Mouse (Mus musculus): Measurements from ENCODE around the gene Elovl4. TPM values are rescaled to one million over a fixed set of nuclear protein-coding genes. Genes with fewer than 3 reads are reported as not detected.

Gene Elovl4
- polyA plus RNA-seq, 2 experiments = 15.7 to 71.6 TPM

DNA sequence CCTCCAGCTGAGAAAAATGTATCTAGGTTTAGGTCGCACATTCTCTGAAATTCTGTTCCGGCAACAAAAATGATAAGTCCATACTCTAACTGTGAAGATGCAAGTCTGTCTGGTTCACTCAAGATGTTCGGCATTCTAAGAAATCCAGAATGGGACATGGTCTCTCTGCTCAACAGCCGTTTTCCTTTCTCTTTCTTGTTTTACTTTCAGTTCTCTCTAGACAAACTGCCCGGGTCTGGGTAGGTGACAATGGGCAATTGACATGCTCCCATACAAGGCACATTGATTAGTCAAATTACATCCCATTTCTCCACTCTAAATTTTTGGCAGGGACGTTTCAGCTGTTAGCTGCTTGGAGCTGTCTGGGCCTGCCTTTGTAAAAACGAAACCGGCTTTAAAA lies 25.1 kb upstream of the Elovl4 start:
- WGBS = 70% methylated on average over 8 of the region's 8 CpGs
- Histone ChIP-seq H3K36me3 (ENCODE audit: control insufficient read depth, insufficient read depth, low read length) (no peaks in the 10 kb centered on the region), H3K4me2 (replicated peaks; ENCODE audit: low read depth, low read length, severe bottlenecking) (no peak overlapping the region), H3K9me3 (ENCODE audit: control insufficient read depth, low read length) (no peaks in the 10 kb centered on the region), H3K27me3 (ENCODE audit: control insufficient read depth, insufficient read depth, low read length) (no peaks in the 10 kb centered on the region), H3K27ac (replicated peaks; ENCODE audit: low read depth, low read length) (no peak overlapping the region), H3K4me3 (replicated peaks; ENCODE audit: low read length) (no peak overlapping the region), H3K4me1 (ENCODE audit: control insufficient read depth, insufficient read depth, low read length) (peaks cover 8% of the 10 kb centered on the region; the same call in 1 of the 2 replicates), H3K9ac (ENCODE audit: low read depth, low read length, severe bottlenecking) (no peak overlapping the region)
- DNase-seq (ENCODE audit: low spot score) = no peak
- no peak for ATAC-seq (ENCODE audit: low FRiP score, low read depth)
- TF ChIP-seq POLR2A (IDR thresholded peaks at IDR 0.05; ENCODE audit: borderline replicate concordance, extremely low read depth, insufficient read depth, insufficient read length) = no peak

DNA sequence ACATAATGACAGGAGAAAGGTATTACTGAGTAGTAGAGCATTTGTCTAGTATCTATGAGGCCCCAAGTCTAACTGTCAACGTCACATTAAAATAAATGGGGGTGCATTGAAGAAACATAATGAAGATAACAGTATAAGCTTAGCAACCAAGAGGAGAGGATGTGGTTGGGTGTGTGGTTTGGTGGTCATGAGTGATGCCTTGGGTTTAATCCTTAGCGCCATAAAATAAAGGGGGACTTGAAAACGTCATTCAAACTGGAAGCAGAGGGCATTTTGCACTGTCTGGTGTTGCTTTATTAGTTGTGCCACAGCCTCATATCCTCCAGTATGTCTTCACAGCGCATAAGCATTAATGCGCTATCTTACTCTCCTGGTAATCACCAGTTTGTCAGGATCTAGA lies 23.8 kb upstream of the Elovl4 start:
- Histone ChIP-seq H3K27me3 (ENCODE audit: control insufficient read depth, insufficient read depth, low read length) (no peaks in the 10 kb centered on the region), H3K9me3 (ENCODE audit: control insufficient read depth, low read length) (no peaks in the 10 kb centered on the region), H3K4me1 (ENCODE audit: control insufficient read depth, insufficient read depth, low read length) (peaks cover 3% of the 10 kb centered on the region; the same call in 1 of the 2 replicates), H3K36me3 (ENCODE audit: control insufficient read depth, insufficient read depth, low read length) (no peaks in the 10 kb centered on the region), H3K27ac (replicated peaks; ENCODE audit: low read depth, low read length) (no peak overlapping the region), H3K9ac (ENCODE audit: low read depth, low read length, severe bottlenecking) (no peak overlapping the region), H3K4me2 (replicated peaks; ENCODE audit: low read depth, low read length, severe bottlenecking) (no peak overlapping the region), H3K4me3 (replicated peaks; ENCODE audit: low read length) (no peak overlapping the region)
- DNase-seq (ENCODE audit: low spot score) (no peak), ATAC-seq (ENCODE audit: low FRiP score, low read depth) (no peak)
- TF ChIP-seq POLR2A (IDR thresholded peaks at IDR 0.05; ENCODE audit: borderline replicate concordance, extremely low read depth, insufficient read depth, insufficient read length) = no peak
- 78% methylated on average over 5 of the region's 5 CpGs for WGBS

DNA sequence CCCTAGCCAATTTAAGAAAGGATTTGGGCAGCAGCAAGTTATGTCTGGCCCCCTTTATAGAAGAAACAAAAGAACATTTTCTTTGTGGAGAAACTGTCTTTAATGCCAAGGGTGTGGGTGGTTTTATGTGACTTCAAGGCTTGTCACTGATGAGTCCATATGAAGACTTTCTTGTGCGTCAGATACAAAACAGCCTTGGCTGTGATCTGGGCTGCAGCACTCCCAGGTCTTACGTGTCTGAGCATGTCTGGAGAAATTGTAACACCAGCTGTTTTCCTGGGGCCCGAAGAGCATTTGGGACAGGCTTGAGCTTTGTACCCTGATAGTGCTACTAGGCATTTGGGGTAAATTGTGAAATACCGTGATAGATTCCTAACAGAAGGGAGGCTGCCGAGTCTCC lies 16.8 kb upstream of the Elovl4 start:
- ATAC-seq (ENCODE audit: low FRiP score, low read depth) (no peak), DNase-seq (ENCODE audit: low spot score) (no peak)
- H3K27ac ChIP-seq (replicated peaks; ENCODE audit: low read depth, low read length) = no peak overlapping the region
- 58% methylated on average over 5 of the region's 5 CpGs for WGBS
- no peak overlapping the region for H3K9ac ChIP-seq (ENCODE audit: low read depth, low read length, severe bottlenecking)
- no peak overlapping the region for H3K4me3 ChIP-seq (replicated peaks; ENCODE audit: low read length)
- H3K4me2 ChIP-seq (replicated peaks; ENCODE audit: low read depth, low read length, severe bottlenecking) = no peak overlapping the region
- H3K36me3 ChIP-seq (ENCODE audit: control insufficient read depth, insufficient read depth, low read length) = no peaks in the 10 kb centered on the region
- no peaks in the 10 kb centered on the region for H3K27me3 ChIP-seq (ENCODE audit: control insufficient read depth, insufficient read depth, low read length)
- no peaks in the 10 kb centered on the region for H3K4me1 ChIP-seq (ENCODE audit: control insufficient read depth, insufficient read depth, low read length)
- no peaks in the 10 kb centered on the region for H3K9me3 ChIP-seq (ENCODE audit: control insufficient read depth, low read length)
- no peak for TF ChIP-seq POLR2A (IDR thresholded peaks at IDR 0.05; ENCODE audit: borderline replicate concordance, extremely low read depth, insufficient read depth, insufficient read length)

GRCm38 (mm10) chr9:83820976-83821375 lies 14.9 kb upstream of the Elovl4 start:
- no peaks in the 10 kb centered on the region for H3K4me1 ChIP-seq (ENCODE audit: control insufficient read depth, insufficient read depth, low read length)
- TF ChIP-seq POLR2A (IDR thresholded peaks at IDR 0.05; ENCODE audit: borderline replicate concordance, extremely low read depth, insufficient read depth, insufficient read length) = no peak
- ATAC-seq (ENCODE audit: low FRiP score, low read depth) (no peak), DNase-seq (ENCODE audit: low spot score) (no peak)
- no peak overlapping the region for H3K4me2 ChIP-seq (replicated peaks; ENCODE audit: low read depth, low read length, severe bottlenecking)
- H3K36me3 ChIP-seq (ENCODE audit: control insufficient read depth, insufficient read depth, low read length) = no peaks in the 10 kb centered on the region
- no peaks in the 10 kb centered on the region for H3K27me3 ChIP-seq (ENCODE audit: control insufficient read depth, insufficient read depth, low read length)
- no peak overlapping the region for H3K9ac ChIP-seq (ENCODE audit: low read depth, low read length, severe bottlenecking)
- no peaks in the 10 kb centered on the region for H3K9me3 ChIP-seq (ENCODE audit: control insufficient read depth, low read length)
- no peak overlapping the region for H3K27ac ChIP-seq (replicated peaks; ENCODE audit: low read depth, low read length)
- H3K4me3 ChIP-seq (replicated peaks; ENCODE audit: low read length) = no peak overlapping the region
- WGBS = 89% methylated on average over 2 of the region's 2 CpGs

- Histone ChIP-seq H3K4me3 (replicated peaks; ENCODE audit: low read length) (no peak overlapping the region), H3K27ac (replicated peaks; ENCODE audit: low read depth, low read length) (no peak overlapping the region), H3K9me3 (ENCODE audit: control insufficient read depth, low read length) (no peaks in the 10 kb centered on the region), H3K36me3 (ENCODE audit: control insufficient read depth, insufficient read depth, low read length) (no peaks in the 10 kb centered on the region), H3K9ac (ENCODE audit: low read depth, low read length, severe bottlenecking) (no peak overlapping the region), H3K4me1 (ENCODE audit: control insufficient read depth, insufficient read depth, low read length) (no peaks in the 10 kb centered on the region), H3K4me2 (replicated peaks; ENCODE audit: low read depth, low read length, severe bottlenecking) (no peak overlapping the region), H3K27me3 (ENCODE audit: control insufficient read depth, insufficient read depth, low read length) (no peaks in the 10 kb centered on the region)
- no peak for DNase-seq (ENCODE audit: low spot score)
- 83% methylated on average over 7 of the region's 7 CpGs for WGBS
- TF ChIP-seq POLR2A (IDR thresholded peaks at IDR 0.05; ENCODE audit: borderline replicate concordance, extremely low read depth, insufficient read depth, insufficient read length) = no peak
- no peak for ATAC-seq (ENCODE audit: low FRiP score, low read depth)
These were observed 13.1 kb upstream of the Elovl4 start for GRCm38 (mm10) chr9:83819188-83819587.

DNA sequence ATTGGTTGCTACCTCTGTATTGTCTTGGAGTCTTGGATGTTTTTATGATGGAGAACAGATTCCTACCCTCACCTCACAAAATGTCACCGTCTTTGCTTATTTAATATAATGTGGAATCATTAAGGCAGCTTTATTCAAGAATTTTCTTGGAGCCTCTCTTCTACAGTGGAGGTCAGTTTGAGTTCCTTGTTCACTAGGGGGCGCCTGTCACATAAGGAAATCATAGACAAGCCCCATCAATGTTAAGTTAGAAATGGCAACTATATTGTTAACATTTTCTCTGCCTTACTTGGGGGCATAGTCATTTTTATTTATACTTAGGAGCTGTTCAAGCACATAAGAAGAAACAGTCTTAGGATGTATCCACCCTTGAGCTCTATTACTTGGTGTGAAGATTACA lies 1.5 kb upstream of the Elovl4 start:
- Histone ChIP-seq H3K27ac (replicated peaks; ENCODE audit: low read depth, low read length) (no peak overlapping the region), H3K36me3 (ENCODE audit: control insufficient read depth, insufficient read depth, low read length) (no peaks in the 10 kb centered on the region), H3K4me3 (replicated peaks; ENCODE audit: low read length) (no peak overlapping the region), H3K4me1 (ENCODE audit: control insufficient read depth, insufficient read depth, low read length) (no peaks in the 10 kb centered on the region), H3K9ac (ENCODE audit: low read depth, low read length, severe bottlenecking) (no peak overlapping the region), H3K4me2 (replicated peaks; ENCODE audit: low read depth, low read length, severe bottlenecking) (no peak overlapping the region), H3K9me3 (ENCODE audit: control insufficient read depth, low read length) (no peaks in the 10 kb centered on the region), H3K27me3 (ENCODE audit: control insufficient read depth, insufficient read depth, low read length) (no peaks in the 10 kb centered on the region)
- peak; percentile 62 for DNase-seq (ENCODE audit: low spot score)
- TF ChIP-seq POLR2A (IDR thresholded peaks at IDR 0.05; ENCODE audit: borderline replicate concordance, extremely low read depth, insufficient read depth, insufficient read length) = no peak
- ATAC-seq (ENCODE audit: low FRiP score, low read depth) = no peak
- WGBS = 5% methylated on average over 2 of the region's 2 CpGs
